Mouse (Mus musculus) midbrain, postnatal 0 days (tissue): Measurements from ENCODE around the gene Krt80. TPM values are rescaled to one million over a fixed set of nuclear protein-coding genes. Genes with fewer than 3 reads are reported as not detected.

Experiments used
- ATAC-seq: fragments of 200-750 bp; cut with Nextera tagmentation; 2 replicates; pipeline ENCODE4 v1.8.0; 2017; ENCODE audit warnings: moderate number of reproducible peaks, mild to moderate bottlenecking, moderate TSS enrichment, moderate library complexity; ENCODE audit not compliant: low FRiP score
- DNase-seq: peaks from one replicate; pipeline ENCODE4 v3.0.0-alpha.2; 2015; ENCODE audit warnings: low spot score
- H3K27ac ChIP-seq: fragments of 300-500 bp; sonication (generic); 2 replicates; pipeline ENCODE4 v1.5.1; 2014; ENCODE audit warnings: low read depth, mild to moderate bottlenecking, low read length, mixed read lengths
- H3K27me3 ChIP-seq: fragments of 300-500 bp; sonication (generic); 2 replicates; pipeline ENCODE4 v1.6.1; 2014; ENCODE audit warnings: low read length, control low read depth, mixed read lengths; ENCODE audit not compliant: insufficient read depth
- H3K36me3 ChIP-seq: fragments of 300-500 bp; sonication (generic); 2 replicates; pipeline ENCODE4 v1.6.1; 2014; ENCODE audit warnings: low read length, control low read depth, mixed read lengths; ENCODE audit not compliant: insufficient read depth
- H3K4me1 ChIP-seq: fragments of 300-500 bp; sonication (generic); 2 replicates; pipeline ENCODE4 v1.6.1; 2014; ENCODE audit warnings: mild to moderate bottlenecking, control low read depth, antibody characterized with exemption, low read length, mixed read lengths; ENCODE audit not compliant: insufficient read depth
- H3K4me2 ChIP-seq: fragments of 300-500 bp; sonication (generic); 2 replicates; pipeline ENCODE4 v1.6.1; 2014; ENCODE audit warnings: low read depth, mild to moderate bottlenecking, low read length, mixed read lengths; ENCODE audit not compliant: poor library complexity, severe bottlenecking
- H3K4me3 ChIP-seq: fragments of 300-500 bp; sonication (generic); 2 replicates; pipeline ENCODE4 v1.5.1; 2014; ENCODE audit warnings: low read depth, mild to moderate bottlenecking, low read length, moderate library complexity
- H3K9ac ChIP-seq: fragments of 300-500 bp; sonication (generic); replicated peaks from 2 replicates; pipeline ENCODE4 v1.6.1; 2014; ENCODE audit warnings: mild to moderate bottlenecking, low read length, moderate library complexity, mixed read lengths; ENCODE audit not compliant: poor library complexity, severe bottlenecking
- H3K9me3 ChIP-seq: fragments of 300-500 bp; sonication (generic); 2 replicates; pipeline ENCODE4 v1.6.1; 2016; ENCODE audit warnings: low read length, control low read depth
- CTCF ChIP-seq: IDR thresholded peaks from 2 replicates; pipeline ENCODE4 v1.5.1; 2016; ENCODE audit warnings: antibody characterized with exemption, mild to moderate bottlenecking
- WGBS: fragments of 180-500 bp; shearing (Covaris S2); extraction: QIAGEN DNeasy Blood & Tissue Kit; methylation state at CpG from one replicate; pipeline ENCODE4 v1.1.7; 2014; 5-methylcytosine and 5-hydroxymethylcytosine counted together
- polyA plus RNA-seq: library from polyadenylated mRNA; unstranded; fragments of >200 nt; fragmentation: Nextera tagmentation; extraction: Ambion mirVana; gene quantifications from 2 replicates; pipeline ENCODE4 v1.2.1, GENCODE M21; 2015
- total RNA-seq: library from RNA; depleted of rRNA; stranded (reverse); fragments of >200 nt; gene quantifications from 2 replicates; pipeline ENCODE4 v1.2.3, GENCODE M21; 2014

Gene Krt80
- total and polyA plus RNA-seq, 2 experiments from 2014 or later: 0.16 to 1.0 TPM

- no peak for TF ChIP-seq CTCF
- Histone ChIP-seq H3K4me3 (no peak overlapping the region), H3K27ac (no peak overlapping the region), H3K4me1 (no peaks in the 10 kb centered on the region), H3K36me3 (no peaks in the 10 kb centered on the region), H3K9ac (no peak overlapping the region), H3K27me3 (no peaks in the 10 kb centered on the region), H3K9me3 (no peaks in the 10 kb centered on the region), H3K4me2 (no peak overlapping the region)
- peak; percentile 47 for DNase-seq
- 81% methylated on average over 11 of the region's 11 CpGs for WGBS
- ATAC-seq: no peak
Measured at GRCm38 (mm10) chr15:101382811-101383210, 12.8 kb upstream of the Krt80 start.

GRCm38 (mm10) chr15:101381758-101382157 is 11.8 kb upstream of the Krt80 start:
- Histone ChIP-seq H3K27me3 (no peaks in the 10 kb centered on the region), H3K27ac (no peak overlapping the region), H3K4me2 (no peak overlapping the region), H3K9me3 (no peaks in the 10 kb centered on the region), H3K4me3 (no peak overlapping the region), H3K36me3 (no peaks in the 10 kb centered on the region), H3K4me1 (no peaks in the 10 kb centered on the region), H3K9ac (no peak overlapping the region)
- ATAC-seq (no peak), DNase-seq (no peak)
- WGBS: 61% methylated on average over 9 of the region's 9 CpGs
- no peak for TF ChIP-seq CTCF

- ATAC-seq (no peak), DNase-seq (no peak)
- no peak overlapping the region for H3K4me2 ChIP-seq
- WGBS: 86% methylated on average over 5 of the region's 5 CpGs
- no peaks in the 10 kb centered on the region for H3K9me3 ChIP-seq
- H3K4me3 ChIP-seq: no peak overlapping the region
- H3K27ac ChIP-seq: no peak overlapping the region
- no peak for TF ChIP-seq CTCF
- no peaks in the 10 kb centered on the region for H3K36me3 ChIP-seq
- no peaks in the 10 kb centered on the region for H3K4me1 ChIP-seq
- no peaks in the 10 kb centered on the region for H3K27me3 ChIP-seq
- no peak overlapping the region for H3K9ac ChIP-seq
Measured at GRCm38 (mm10) chr15:101378646-101379045, 8.7 kb upstream of the Krt80 start.

GRCm38 (mm10) chr15:101376776-101377061 is 6.8 kb upstream of the Krt80 start:
- no peak overlapping the region for H3K9ac ChIP-seq
- H3K9me3 ChIP-seq: no peaks in the 10 kb centered on the region
- H3K27me3 ChIP-seq: no peaks in the 10 kb centered on the region
- WGBS: 75% methylated on average over 5 of the region's 5 CpGs
- no peak overlapping the region for H3K4me3 ChIP-seq
- no peak overlapping the region for H3K27ac ChIP-seq
- no peak for TF ChIP-seq CTCF
- no peaks in the 10 kb centered on the region for H3K36me3 ChIP-seq
- DNase-seq (no peak), ATAC-seq (no peak)
- H3K4me1 ChIP-seq: no peaks in the 10 kb centered on the region
- no peak overlapping the region for H3K4me2 ChIP-seq

GRCm38 (mm10) chr15:101375956-101376775 is 6.2 kb upstream of the Krt80 start:
- no peak for ATAC-seq
- Histone ChIP-seq H3K4me3 (no peak overlapping the region), H3K27me3 (no peaks in the 10 kb centered on the region), H3K27ac (no peak overlapping the region), H3K9me3 (no peaks in the 10 kb centered on the region), H3K4me1 (no peaks in the 10 kb centered on the region), H3K4me2 (no peak overlapping the region), H3K36me3 (no peaks in the 10 kb centered on the region), H3K9ac (no peak overlapping the region)
- no peak for TF ChIP-seq CTCF
- DNase-seq: no peak
- 64% methylated on average over 6 of the region's 6 CpGs for WGBS

- 65% methylated on average over 4 of the region's 4 CpGs for WGBS
Measured at GRCm38 (mm10) chr15:101374879-101375278, 4.9 kb upstream of the Krt80 start.

More at GRCm38 (mm10) chr15:101374879-101375278, 4.9 kb upstream of the Krt80 start:
- no peaks in the 10 kb centered on the region for H3K27me3 ChIP-seq
- H3K9me3 ChIP-seq: no peaks in the 10 kb centered on the region
- ATAC-seq (no peak), DNase-seq (no peak)
- no peaks in the 10 kb centered on the region for H3K4me1 ChIP-seq
- no peak for TF ChIP-seq CTCF
- no peak overlapping the region for H3K4me2 ChIP-seq
- H3K4me3 ChIP-seq: no peak overlapping the region
- H3K27ac ChIP-seq: no peak overlapping the region
- H3K36me3 ChIP-seq: no peaks in the 10 kb centered on the region
- H3K9ac ChIP-seq: no peak overlapping the region
